Mouse (Mus musculus) embryo, embryonic 9.5 days (tissue): Measurements from ENCODE around the gene Skp1a.

Experiments used
- DNase-seq: peaks from one replicate; pipeline ENCODE4 v3.0.0-alpha.2; 2017; ENCODE audit errors: extremely low spot score

The Skp1a gene

DNA sequence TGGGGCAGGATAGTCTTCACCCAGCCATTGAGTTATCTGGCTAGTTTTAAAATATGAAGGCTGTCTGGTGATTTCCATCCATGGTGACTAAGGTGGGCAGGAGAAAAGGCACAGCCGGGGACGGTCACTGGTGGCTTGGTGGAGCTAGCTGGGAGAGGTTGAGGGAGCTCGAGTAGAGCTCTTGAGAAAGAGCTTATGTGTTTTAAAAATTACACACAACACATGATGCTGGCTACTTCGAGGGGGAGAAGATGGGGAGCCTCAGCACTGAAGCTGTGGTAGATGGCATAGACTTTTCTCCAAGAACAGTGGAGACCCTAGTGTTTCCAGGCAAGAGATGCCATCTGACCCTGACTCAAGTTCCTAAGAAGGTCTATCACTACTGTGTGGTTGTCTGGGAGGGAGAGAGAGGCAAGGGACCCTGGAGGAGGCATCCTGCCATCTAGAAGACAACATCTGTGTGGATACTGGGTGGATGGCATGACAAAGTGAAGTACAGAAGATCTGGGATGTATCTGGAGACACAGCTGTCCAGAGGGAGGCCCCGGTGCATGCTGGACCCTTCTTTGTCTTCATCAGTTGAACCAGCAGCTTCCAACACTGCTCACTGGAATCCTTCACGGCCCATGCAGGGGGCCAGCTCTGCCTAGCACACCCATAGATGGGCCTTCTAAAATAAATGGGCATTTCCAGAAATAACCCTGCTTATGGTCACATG lies 45.8 kb downstream of the Skp1a start:
- no peak for DNase-seq

DNA sequence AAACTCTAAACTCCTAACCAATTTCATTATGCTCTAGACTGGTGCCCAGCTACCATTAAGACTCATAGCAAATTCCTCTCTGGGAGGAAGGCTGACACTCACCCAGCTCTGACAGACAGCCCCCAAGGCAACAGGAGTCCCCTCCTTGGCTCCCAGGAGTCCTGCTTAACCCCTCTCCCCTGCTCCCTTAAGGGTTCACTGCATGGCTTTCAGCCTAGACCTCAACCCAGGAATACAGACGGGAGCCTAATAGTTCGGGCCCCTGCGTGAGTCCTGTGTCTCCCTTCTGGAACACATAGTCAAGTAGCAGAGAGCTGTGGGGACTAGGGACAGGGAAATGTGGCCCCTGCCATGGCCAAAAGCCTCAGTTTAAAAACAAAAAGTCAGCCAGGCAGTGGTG lies 46.4 kb downstream of the Skp1a start:
- DNase-seq, result no peak

DNA sequence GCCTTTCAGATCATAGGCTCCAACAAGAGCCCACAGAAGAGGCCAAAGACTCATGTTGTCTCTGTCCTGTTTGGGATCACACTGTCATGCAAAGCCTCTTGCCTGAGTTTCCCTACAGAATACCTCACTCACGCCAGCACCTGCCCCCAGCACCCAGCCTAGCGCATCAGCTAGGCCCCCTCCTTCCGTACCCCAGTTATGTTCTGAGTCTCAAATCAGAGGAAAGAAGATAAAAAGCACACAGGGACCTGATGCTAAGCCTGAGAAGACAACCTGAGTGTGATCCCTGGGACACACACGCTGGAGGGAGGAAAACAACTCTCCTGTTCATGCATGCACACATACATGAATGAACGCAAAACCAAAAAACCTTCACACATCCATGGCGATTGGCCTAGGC lies 47.2 kb downstream of the Skp1a start:
- DNase-seq, result no peak

DNA sequence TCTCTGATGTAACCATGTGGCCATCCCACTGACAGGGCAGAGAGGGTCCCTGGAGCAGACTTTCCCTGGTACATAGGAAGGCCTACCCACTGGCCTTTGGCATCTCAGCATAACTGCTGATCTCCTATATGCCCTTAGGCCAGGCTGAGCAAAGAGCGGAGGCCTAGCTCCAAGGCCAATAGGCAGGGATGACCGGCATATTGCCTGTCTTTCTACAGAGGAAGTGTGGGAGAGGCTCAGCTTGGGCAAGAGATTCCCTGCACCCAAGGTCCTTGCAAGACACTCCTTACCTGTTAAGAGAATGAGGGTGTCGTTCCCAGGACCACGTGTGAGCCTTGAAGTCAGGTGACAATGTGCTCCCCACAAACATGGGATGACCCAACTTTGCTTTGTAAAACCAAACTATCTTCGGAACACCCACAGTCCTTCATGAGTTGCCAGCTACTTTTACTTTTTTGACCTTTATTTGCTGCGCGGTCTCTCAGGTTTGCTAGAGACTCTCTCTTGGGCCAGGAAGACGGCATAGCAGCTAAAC lies 47.9 kb downstream of the Skp1a start:
- DNase-seq, result no peak

DNA sequence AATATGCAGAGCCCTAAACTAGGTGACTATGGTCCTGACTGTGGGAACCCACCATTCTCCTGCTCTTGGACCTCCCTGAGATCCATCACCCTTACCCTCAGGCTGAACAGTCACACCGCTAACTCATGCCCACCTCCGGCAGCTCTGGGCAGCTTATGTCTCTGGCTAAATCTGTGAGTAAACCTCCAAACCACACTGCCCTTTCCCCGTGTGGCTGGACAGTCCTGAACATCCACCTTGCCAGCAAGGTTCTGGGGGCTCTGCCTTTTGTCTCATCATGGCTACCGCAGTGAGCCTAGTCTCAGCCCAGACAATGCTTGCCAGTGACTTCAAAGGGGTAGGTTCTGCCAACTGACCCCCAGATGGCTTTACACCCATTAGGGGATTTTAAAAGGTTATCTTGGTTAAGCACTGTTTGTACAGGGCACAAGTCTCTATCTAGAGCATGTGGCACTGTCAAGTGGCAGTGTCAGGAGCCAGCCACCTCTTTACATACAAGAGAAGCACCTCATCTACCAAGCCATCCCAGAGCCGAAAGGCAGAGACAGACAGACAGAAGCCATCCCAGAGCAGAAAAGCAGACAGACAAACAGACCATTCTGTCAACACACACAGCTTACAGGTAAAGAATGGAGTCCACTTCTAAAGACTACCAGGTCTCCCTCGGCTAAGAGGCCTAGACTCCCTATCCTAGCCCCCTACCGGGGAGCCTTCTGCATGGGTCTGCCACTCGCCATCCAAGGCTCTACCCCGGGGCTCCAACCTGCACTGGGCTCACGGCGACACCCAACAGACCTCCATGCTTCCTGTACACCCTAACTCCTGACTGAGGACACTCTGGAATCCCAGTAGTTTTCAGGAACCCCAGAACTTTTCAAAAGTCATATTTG lies 49.0 kb downstream of the Skp1a start:
- DNase-seq, result no peak

DNA sequence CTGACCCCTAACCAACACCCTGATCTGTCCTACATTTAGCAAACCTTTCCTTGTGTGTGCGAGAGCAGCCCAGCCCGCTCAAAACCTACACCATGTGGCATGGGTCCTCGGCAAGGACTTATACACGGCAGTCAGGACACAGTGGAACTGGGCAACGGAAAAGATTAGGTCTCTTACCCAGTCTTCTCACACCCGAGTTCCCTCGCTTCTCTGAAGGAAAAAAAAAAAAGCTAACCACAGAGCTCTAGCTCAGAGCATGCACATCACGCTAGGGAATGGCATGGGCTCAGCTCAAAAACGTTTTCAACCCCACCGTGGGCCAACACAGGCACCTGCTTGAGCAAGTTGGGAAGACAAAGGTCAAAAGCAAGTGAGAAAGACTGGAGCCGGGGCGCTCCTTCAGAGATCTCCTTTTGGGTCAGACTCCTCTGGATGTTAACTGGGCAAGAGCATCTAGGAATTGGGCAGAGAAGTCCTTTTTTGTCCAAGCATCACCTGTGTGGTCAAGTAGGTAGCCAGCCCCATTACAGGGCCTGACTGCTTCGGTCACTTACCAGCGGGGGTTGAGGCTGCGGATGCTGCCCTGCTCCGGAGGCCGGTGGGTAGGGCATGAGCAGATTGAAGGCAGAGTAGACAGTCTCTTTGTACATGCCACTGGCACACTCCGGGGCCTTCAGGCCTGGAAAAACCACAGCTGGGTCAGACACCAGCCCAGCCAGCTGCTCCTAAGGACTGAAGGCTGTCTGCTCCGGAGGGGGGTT lies 50.0 kb downstream of the Skp1a start:
- no peak for DNase-seq

DNA sequence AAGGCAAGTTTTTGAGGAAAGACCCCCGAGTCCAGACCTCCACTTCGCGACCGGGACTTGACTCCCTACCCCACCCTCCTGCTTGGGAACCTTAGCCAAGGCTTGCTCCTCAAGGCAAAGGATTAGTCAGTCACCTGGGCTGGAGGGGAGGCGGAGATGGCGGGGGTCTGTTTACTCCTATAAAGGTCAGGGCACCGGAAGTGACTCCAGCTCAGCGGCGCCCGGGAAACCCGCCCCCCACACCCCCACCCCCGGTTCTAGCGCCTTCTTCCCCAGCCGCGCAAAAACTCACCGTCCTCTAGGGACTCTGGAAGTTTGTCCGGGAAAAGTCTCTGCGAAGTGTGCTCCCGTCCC lies 50.6 kb downstream of the Skp1a start:
- DNase-seq, result no peak

DNA sequence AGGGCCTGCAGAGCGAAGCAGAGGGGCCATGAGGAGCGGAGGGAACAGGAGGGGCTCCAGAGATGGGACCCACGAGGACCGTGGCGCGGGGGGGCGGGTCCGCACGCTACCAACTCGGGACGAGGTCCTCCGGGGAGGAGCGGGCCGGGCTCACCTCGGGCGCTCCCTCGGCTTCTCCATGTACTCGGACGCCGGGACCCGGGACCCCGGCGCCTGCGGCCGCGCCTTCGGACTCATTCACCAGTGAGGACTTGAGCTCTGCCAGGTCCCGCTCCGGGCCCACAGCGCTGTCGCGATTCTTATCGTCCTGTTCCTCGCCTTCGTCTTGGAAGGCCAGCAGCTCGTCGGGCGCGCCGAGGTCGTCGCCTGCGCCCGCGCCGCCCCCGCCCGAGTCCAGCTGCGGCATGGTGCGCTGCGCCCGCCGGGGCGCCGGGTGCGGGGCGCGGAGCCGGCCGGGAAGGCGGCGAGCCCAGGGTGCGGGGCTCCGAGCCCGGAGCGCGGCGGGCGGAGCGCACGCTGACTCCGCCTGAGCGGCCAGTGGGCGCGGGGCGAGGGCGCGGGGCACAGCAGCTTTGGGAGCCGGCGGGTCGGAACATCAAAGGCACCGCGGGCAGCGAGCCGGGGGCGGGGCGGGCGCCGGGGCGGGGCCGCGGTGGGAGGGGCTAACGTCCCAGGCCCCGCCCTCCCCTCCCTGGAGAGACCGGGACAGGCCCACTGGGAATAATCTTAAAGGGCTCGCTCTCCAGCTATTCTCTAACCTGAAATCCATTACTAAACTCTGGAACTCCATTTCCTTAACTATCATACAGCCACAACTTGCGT lies 51.2 kb downstream of the Skp1a start, which contains the start of gene Tcf7:
Tcf7 (minus strand) TSS at position 241 of the 822 bp plus-strand sequence.
- DNase-seq, result peak; percentile 88

DNA sequence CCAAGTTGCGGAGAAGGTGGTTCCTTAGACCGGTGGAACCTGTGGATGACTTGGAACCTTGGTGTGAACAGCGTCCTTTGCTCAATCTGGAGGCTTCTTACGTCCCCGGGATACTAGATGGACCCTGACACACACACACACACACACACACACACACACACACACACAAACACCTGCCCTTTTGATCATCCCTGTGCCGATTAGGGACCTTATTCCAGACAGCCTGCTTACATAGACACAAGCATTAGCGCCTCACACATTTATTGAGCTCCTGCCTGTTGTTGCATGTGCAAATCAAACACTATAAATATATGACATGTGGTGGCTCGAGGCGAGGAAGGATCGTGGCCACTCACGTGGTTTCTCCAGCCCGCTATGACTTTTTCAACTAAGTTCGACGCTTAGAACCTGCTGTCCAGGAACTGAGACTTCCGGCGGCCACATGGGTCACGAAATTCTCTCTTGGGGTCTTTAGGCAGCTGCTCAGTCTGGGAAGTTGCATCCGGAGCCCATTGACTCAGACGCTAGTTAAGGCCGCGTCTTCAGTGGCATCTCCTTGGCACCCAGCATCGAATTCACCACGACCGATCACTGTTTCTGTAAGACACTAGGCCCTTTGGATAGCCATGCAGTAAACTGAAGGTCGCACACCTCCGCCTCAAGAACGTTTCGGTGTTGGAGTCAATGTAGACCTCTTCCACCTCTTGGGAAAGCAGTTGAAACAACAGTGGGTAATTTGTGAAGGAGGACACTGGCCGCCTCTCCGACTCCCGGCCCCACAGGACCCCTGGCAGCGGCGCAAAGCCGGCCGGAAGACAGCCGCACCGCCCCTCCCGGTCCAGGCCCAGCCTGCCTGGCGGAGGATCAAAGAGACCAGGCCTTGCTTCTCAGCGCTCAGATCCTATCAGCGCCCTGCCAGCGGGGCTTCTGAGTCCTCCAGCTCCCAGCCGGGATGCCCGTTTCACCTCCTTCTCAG lies 52.1 kb downstream of the Skp1a start:
- peak; percentile 67 for DNase-seq

DNA sequence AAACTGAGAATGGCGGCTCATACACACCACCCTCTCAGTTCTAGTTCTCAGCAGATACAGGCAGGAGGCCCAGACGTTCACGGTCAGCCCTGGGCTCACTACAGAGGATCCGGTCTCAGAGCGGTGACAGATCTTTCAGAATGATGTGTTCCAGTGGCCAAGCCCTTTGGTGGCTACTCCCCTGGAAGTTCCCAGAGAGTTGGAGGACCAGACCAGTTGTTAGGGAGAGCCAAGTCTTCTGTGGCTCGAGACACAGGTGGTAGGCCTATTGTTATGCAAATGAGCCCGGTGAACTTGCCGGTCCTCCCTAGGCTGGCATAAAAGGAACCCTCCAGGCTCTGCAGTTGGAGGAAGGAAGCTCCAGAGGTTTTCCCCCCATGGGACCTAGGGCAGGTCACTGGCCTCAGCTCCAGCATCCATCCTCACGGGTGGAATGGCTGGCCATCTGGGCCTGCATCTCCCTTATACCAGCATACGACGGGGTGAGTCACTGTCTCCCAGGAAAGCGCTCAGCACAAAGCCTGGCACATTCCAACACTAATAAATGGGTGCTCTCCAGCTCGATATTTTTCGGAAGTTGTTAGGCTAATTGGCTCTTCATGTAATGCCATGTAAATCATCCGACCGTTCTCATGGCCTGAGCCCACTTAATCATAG lies 54.6 kb downstream of the Skp1a start:
- no peak for DNase-seq

DNA sequence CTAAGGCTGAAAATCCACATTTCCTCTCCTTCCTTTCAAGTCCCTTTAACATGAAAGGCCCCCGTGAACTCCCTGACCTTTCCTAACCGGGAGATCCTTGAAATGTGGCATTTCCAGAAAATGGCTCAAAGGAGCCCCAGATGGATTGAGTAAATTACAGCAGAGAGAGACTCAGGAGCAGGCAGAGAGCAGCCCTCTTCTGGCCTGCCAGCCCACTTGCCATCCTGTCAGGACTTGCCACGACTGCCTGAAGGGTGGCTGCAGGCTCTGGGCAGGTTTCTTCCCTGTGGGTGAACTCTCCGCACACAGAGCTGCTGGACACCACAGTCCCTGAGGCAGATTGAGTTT lies 55.1 kb downstream of the Skp1a start:
- DNase-seq, result peak; percentile 54

DNA sequence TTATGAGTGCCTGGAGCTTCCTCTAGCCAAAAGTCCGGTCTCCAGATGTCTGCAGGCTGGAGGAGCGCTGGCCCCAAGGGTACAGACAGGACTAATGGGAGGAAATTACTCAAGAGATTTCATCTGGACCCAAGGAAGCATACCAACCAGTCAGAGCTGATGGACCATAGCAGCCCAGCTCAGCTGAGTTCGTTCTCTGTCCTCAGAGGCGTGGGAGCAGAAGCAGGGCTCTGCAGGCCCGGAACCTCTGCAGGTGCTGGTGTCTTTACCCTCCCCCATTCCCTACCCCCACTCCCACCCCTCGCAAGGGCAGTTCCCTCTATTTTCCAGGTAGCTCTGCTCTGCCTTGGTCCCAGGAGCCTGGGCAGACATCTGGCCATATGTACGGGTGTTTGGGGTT lies 60.6 kb downstream of the Skp1a start:
- no peak for DNase-seq

DNA sequence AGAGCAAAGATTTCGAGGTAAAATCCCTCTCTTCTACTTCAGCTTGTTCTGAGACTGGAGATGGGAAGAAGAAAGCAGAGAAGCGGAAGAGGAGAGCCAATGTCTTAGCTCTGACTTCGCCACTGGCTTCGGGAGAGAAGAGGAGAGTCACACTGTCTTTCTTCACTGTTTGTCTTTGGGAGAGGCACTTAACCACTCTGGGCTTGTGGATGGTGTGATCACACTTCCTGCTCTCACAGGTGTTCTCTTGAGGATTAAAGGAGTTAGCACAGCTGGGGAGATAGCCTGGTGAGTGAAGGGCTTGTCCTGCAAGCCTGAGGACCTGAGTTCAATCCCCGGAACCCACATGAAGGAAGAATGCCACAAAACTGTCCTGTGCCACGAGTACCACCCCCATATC lies 61.1 kb downstream of the Skp1a start:
- DNase-seq, result no peak

DNA sequence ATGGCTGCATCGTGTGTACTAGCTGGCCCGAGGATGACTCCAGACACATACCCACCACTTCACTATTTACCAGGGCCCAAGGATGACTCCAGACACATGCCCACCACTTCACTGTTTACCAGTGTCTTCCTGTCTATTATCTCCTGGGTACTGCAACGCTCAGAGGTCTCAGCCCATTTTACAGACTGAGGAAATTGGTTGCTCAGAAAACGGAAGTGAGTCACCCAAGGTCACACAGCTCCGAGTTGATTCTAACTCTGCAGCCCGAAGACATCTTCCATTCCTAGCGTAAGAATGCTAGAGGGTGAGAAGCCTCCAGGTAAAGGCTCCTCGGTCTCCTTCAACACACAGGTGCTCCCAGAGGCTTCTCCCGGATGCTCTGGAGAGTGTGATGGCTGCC lies 62.3 kb downstream of the Skp1a start:
- no peak for DNase-seq
